Mouse (Mus musculus) adrenal gland, adult 2 months (tissue): ENCODE measurements around the gene Fbxl12. TPM values are rescaled to one million over a fixed set of nuclear protein-coding genes. Genes with fewer than 3 reads are reported as not detected.
"Not testable (repeated sequence)": the region's sequence is repeated elsewhere in the genome, so short reads cannot be mapped to it uniquely, and the experiment has no call there.

Experiments
- DNase-seq: peaks from one replicate; pipeline ENCODE4 v3.0.0; 2021
- polyA plus RNA-seq: library from polyadenylated mRNA; depleted of rRNA; stranded (reverse); fragments of >200 nt; gene quantifications from 2 replicates; pipeline ENCODE4 v1.2.3, GENCODE M21; 2012
- total RNA-seq, 2 experiments: library from RNA; stranded (reverse); gene quantifications; 2 replicates each; pipeline ENCODE4 v1.2.3; 2021

The Fbxl12 gene
- total and polyA plus RNA-seq, 3 experiments = 13.0 to 47.1 (median 16.7) TPM

DNA sequence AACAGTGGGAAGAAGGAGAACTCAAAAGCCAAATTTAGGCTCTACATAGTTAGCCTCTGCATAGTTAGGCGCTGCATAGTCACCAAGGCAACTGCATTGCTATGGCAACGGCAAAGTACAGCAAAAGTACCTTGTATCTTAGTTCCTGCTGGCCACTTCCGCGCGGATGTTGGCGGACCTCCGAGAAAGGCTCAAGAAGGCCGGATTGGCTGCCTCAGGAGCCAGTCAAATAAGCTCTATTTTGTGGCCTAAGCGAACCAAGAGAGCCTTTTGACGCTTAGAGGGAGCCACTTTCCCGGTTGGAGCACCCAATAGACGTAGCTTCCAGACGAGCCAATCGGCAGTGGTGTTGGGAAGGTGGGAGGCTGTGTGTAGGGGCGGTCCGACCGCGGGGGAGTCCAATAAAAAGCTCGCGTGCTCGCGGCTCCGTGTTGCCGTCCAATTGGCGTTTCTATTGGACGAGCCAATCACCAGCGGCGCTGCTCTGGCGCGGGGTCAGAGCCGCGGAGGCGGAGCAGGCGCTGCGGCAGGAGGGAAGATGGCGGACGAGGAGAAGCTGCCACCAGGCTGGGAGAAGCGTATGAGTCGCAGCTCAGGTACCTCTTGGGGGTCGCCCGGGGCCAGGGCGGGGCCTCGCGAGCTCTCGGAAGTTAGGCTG is 7.2 kb upstream of the Fbxl12 start, which contains the start of gene Pin1:
Gene Pin1 (plus strand): TSS at position 494 of the 658 bp plus-strand sequence.
- DNase-seq = peak; percentile 99

DNA sequence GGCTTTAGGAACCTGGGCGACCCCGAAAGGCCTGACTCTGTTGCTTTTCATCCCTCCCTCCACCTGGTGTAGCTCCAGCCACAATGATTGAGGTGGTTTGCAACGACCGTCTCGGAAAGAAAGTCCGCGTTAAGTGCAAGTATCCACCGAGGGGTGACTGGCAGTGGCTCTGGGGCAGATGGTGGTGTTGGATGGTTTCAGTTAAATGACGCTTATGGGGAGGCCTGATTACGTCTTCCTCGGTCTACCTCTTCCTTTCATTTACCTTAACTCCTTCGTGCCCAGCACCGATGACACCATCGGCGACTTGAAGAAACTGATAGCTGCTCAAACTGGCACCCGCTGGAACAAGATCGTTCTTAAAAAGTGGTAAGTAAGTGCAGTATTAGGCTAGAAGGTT is 554 bp upstream of the Fbxl12 start:
- no peak for DNase-seq

DNA sequence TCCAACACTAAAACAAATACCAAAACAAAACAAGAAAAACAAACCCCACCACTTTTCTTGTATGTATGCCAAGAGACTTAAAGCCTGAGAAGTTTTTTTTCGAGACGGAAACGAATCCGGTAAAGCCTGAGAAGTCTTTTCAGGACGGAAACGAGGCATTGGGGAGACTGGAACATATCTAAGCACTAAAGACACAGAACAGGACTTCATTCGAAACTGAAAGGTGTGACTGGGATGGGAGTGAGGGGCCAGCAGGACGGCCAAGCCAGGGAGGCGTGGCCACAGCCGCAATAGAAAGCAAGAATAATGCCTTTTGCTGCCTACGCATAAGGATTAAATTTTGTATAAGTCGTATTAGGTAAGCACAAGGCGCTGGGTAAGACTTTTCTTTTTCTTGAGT is 786 bp downstream of the Fbxl12 start:
- DNase-seq = no peak

DNA sequence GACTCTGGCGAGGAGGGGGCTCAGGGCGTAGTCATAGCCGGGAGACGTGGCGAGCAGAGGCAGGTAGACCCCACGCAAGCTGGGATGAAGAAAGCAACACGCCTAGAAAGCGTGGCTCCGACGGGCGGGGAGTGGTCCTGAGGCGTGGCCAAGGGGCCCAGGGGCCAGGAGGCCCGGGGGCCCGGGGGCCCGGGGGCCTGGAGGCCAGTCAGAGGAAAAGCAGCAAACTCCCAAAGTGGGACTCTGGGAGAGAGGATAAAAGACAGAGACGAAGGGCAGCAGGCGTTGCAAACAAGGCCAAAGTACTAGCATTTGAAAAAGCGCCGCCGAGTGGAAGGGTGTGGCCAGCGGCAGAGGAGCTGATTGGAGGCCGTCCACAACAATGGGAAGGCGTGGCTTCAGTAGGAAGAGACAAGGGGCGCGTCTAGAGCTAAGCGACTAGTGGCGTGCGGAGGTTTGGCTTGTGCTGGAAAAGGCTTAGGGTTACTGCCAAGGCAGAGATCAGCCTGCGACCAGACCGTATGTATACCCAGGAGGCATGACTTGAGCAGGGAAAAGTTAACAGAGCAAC is 1.6 kb downstream of the Fbxl12 start:
- DNase-seq = peak; percentile 90

DNA sequence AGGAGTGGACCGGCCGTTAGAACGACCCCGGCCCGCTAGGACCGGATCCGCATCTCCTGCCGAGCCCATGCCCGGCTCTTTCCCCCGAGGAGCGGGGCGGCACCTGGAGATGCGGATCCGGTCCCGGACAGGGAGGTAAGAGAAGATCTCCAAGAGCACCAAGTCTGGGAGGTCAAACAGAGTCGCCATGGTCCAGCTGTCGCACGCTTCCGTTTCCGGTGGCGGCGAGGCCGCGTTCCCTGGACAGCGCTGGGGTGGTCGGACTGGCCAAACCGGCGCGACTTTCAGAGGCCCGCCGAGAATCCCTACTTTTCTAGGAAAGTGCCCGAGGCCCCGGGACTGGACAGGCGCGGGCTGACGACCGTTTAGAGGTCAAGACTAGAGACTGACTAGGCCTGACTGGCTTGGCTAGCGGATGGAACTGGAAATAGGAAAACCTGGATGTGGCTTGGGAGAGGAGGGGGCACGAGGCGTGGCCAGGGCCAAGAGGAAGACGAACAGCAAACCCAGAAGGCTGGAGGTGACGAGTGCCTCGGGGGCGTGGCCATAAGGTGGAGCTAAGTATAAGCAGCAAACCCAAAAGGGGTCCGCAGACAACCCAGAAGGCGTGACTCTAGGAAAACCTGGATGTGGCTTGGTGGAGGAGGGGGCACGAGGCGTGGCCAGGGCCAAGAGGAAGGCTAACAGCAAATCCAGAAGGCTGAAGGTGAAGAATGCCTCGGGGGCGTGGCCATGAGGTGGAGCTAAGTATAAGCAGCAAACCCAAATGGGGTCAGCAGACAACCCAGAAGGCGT is 2.3 kb downstream of the Fbxl12 start, which contains the start of gene Ubl5:
Gene Ubl5 (plus strand): TSS at position 778 of the 795 bp plus-strand sequence.
- peak; percentile 69 for DNase-seq

DNA sequence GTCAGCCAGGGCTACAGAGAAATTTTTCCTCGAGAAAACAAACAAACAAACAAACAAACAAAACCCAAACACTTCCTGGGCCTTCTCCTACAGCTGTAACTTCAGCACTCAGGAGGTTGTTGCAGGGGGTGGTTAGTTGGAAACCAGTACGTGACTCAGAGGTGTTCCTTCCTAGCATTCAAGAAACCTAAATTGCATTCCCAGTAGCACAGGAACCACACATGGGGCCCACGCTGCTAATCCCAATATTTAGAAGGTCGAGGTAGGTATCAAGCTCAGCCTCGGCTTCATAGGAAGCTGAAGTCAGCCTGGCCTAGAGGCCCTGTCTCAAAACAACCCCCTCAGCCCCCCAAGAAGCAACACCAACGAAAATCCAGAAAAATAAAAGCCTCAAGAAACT is 3.1 kb downstream of the Fbxl12 start:
- no peak for DNase-seq

DNA sequence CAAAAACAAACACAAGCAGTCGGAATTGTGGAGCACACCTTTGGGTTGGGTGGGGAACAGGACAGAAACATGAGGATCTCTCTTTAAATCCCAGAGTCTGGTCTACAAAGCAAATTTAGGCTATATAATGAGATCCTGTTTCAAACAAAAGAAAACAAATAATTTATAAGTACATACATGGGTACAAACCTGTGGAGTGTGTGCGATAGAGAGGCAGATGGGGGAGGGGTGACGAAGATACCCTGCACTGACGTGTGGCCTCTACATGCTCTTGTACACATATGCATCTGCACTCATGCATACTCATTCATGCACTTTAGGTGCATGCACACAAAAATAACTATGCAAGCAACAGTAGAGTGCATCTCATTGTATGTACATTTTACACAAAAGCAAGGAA is 5.1 kb downstream of the Fbxl12 start:
- no peak for DNase-seq

DNA sequence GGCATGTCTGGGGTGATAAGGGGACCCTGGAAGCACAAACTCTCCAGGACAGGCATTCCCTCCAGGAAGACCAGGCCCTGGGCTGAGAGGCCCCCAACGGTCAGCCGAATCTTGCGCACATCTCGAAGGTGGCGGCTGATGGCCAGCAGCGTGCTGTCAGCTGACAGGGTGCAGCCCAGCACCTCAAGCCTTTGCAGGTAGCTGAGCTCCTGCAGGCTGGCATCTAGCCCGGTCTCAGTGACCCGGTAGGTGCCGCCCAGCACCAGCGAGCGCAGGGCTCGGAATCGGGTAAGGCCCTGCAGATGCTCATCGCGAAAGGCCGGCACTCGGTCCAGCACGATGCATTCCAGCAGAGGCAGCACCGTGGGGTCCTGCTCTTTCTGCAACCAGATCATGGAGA is 6.0 kb downstream of the Fbxl12 start:
- DNase-seq = no peak

DNA sequence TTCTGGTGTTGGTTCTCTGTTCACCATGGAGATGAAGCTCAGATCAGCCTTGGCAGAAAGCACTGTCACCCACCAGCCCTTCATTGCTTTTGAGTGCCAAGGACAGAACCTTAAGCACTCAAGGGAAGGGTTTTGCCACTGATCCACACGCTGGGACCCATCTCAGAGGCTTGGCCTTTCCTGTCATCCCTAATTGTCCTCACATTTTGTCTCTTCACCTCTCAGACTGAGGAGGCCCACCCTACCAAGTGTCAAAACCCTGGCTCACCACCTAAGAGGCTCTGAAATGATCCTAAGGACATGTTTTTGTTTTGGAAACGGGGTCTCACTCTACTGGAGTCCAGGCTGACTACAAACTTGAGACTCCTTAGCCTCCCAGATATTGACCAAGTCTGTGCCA is 7.8 kb downstream of the Fbxl12 start:
- DNase-seq = no peak

DNA sequence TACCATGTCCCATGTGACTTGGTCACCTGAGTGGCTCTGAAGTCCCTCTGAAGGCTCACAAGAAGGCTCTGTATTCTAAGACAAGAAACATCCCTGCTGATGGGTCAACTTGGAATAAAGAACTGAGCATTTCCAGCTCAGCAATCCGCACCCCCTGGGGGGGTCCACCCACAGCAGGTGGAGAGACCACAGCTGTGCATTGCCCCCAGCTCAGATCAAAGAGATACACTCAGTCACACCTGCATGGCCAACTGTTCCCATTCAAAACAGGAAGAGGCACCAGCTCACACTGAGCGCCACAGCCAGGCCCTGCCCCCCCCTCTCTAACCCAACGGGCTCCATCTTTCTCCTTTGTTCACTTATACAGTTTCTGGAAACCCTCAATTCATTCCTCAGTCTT is 8.3 kb downstream of the Fbxl12 start:
- DNase-seq = no peak

DNA sequence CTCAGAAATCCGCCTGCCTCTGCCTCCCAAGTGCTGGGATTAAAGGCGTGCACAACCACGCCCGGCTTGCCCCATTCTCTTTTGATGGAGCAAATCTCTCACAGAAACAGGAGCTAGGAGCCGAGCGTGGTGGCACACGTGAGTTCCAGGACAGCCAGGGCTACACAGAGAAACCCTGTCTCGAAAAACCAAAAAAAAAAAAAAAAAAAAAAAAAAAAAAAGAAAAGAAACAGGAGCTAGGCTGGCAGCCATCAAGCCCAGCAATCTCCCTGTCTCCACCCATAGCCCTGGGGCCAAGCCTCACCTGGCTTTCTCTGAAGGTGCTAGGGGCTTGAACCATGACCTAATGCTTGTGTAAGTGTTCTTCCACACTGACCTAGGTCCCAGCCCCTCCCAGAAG is 8.9 kb downstream of the Fbxl12 start:
- DNase-seq = not testable (repeated sequence)

DNA sequence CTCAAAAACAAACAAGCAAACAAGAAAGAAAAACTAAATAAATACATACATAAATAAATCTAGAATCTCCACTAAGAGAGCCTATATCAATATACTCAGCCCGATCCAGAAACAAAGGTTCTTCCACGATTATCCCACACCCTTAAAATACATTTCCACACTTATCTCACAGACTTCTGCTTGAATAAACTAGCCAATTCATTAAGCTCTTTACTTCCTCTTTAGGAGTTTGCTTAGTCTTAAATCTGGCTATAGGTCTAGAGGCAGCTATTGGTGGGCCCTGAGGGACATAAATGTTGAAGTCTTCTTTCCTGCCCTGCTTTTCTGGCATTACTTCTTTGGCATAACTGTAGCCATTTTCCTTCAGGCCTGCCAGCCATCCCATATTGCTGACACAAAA is 13.2 kb downstream of the Fbxl12 start:
- DNase-seq = no peak

DNA sequence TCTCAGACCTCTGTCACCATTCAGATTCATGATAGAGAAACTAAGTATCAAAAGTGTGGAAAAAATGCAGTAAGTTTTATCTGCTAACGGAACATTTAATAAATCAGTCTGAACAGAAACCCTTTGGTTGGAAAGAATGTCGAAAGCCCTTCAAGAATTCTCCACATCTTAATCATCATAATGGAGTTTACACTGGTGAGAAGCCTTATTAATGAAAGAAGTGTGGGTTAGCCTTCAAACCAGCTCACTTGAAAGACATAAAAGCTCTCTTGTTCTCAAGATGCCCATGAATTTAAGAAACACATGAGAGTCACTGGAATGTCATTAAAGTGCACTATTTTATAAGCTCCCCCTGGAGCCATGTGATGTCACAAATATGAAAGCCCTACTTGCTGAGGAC is 27.9 kb downstream of the Fbxl12 start:
- no peak for DNase-seq

DNA sequence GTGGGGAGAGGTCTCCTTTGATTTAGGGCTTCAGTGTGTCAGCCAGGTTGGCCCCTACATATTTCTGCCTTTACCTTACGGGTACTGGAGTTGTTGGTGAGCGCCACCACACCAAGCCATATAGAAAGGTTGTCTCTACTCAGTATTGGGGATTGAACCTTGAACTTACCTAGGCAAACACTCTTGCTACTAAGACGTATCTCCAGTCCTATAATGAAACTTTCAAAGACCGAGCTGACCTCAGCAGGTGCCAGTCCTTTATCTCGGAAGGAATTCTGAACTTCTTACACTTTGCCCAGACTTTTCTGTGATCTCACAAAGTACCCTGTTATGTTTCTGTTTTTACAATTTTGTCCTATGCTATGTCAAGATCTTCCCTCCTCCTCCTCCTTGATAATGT is 32.6 kb downstream of the Fbxl12 start:
- DNase-seq = no peak

DNA sequence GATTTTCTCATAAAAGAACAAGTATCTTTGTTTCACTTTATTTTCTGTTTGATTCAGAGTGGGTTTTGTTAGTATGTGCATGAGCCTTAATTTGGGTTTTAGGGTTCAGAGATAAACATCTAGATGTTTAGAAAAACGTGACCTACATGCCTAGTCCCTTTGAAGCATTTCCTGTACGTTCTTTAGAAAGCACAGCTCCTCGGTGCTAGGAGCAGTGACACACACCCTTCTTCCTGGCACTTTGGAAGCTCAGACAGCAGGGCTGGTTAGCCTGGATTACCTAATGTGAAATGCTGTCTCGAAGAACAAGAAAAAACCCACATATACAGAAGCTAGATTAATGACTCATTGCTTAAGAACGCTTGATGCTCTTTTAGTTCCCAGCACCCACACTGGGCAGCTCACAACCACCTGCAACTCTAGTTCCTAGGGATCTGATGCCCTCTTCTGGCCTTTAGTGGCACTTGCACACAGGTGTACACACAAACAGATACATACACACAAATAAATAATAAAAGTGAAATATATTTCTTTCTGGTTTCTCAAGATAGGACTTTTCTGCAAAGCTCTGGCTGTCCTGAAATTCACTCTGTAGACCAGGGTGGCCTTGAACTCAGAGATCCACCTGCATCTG is 34.6 kb downstream of the Fbxl12 start:
- no peak for DNase-seq

DNA sequence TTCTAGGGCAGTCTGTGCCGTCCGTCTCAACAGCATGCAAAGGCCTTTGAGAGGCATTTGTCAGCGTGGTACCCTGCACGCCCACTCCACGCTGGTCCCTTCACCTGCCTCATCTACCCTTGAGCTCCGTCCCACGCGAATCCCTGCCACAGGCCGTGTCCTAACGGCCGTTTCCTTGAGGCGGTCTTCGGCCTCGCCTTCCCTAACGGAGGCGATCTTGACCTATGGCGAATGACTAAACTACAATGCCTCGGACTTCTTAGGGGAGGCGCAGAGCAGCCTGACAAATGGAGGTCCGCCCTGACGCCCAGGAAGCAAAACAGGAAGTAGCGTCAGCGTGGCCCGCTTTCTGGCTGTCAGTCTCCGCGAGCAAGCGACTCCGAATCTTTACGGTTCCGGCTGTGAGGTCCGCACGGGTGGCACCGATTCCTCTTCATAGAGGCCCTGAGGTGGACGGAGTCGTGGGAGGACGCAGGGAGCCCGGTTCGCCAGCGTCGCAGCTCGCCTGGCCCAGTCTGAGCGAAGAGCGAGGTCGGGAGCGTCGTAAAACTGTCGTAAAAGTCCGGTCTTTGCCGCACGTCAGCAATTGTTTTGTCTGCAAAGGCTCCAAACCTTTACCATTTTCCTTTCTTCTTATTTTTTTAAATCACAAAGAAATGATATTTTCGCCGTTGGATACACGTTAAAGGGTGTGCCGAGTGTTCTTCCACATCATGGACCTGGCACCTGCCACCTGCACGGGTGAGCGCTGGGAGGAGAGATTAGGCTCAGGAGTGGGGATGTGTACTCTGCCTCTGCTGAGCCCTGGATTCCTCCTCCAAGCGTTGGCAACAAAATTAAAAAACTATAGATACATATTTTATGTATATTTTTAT is 37.2 kb downstream of the Fbxl12 start:
- DNase-seq = peak; percentile 94

DNA sequence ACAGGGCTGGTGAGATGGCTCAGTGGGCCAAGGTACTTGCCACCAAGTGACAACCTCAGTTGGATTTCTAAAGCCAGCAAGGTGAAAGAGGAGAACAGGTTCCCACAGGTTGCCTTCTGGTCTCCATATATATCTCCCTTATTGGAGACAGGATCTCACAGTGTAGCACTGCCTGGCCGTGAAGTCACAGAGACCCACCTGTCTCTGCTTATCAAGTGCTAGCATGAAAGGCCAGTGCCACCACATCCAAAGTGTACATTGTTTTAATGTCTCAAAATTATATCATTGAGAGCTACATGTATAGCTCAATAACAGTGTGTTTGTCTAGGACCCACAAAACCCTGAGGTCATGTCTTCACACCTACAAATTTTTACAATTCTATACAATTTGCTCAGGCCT is 38.3 kb downstream of the Fbxl12 start:
- DNase-seq = no peak

DNA sequence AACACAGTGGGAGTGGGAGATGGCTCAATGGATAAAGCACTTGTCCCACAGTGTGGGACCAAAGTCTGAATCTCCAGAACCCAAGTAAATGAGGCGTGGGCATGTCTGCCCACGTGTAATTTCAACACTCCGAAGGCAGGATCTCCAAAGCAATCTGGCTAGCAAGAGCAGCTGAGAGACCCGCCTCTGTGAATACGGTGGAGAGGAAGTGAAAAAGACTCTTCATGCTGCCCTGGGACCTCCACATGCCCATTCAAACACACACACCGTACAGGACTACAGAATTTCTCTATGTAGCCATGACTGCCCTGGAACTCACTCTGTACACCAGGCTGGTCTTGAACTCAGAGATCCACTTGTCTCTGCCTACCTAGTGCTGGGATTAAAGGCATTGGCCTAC is 43.3 kb downstream of the Fbxl12 start:
- DNase-seq = no peak

DNA sequence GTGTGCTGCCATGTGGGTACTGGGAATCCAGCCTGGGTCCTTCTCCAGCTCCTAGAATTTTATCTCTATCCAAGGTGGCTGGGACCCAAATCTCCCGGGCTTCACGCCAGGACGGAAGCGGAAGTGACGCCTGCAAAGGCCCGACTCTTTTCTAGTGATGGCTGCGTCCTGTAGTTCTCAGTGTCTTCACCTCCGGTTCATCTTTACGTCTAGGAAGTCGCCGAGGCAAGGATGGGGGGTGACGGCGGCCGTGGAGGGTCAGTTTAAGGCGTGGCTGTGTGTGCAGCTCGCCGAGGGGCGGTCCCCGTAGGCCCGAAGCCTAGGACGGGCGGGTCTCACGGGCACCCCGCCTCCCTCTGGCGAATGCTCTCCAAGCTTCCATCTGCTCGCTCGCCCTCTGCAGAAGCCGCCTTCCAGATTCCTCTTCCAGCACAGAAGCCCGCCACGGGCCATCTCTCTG is 63.4 kb downstream of the Fbxl12 start, which contains the start of gene Zfp846:
Gene Zfp846 (plus strand): TSS at position 117 of the 460 bp plus-strand sequence.
- peak; percentile 99 for DNase-seq

DNA sequence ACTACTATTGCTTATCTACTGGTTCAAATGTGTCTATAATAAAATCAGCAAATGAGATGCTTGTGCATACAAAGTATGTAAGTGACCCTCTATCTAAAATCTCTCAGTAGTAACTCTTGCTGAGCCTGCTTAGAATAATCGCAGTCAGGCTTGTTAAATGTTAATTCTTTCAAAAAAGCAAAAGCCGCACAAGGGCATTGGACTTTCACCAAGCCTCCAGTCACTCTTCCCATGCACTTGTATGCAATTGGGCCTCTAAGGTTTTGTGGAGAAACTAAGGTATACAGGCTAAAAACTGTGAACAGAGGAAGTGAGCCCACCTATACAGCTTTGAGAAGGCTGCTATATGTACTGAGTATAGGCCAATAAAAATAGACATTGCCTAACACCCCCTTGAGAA is 68.0 kb downstream of the Fbxl12 start:
- no peak for DNase-seq

DNA sequence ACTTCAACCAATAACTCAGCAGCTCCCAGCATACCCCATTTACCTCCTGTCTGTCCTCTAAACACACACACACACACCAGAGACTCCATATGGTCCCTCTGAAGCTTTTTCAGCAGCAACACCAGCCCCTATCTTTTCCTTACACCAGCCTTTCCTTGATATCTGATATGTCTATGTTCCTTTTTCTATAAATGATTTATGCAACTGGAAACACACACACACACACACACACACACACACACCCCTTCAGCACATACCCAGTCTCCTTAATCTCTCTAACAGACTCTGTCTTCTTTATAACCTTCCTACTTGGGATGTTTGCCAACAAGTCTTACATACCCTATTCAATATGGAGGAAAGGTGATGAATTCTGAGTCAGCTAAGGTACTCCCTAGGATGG is 73.5 kb downstream of the Fbxl12 start:
- DNase-seq = no peak
